Comparison of ENCODE assay signal across 16 mouse cellular contexts in genomic region chr12:44425040-44425439, GRCm38 (mm10).
DNase-seq lines count a peak whose midpoint lies in the region; ATAC-seq lines count a peak whose summit lies in the region.
"Had no signal": no experiment of that assay in that cellular context is flagged by ENCODE, and none has a peak within 500 bp of the region (broad histone marks: within the 10 kb centered on the region; RNA-seq: fewer than 3 reads in every experiment).

No protein-coding gene starts in this region.

- peak; percentile 57 for DNase-seq in intestine, embryonic 14.5 days (ENCODE audit: low spot score)
- peak; percentile 2 for DNase-seq in thymus, postnatal 0 days (ENCODE audit: low spot score)
- DNase-seq in thymus, postnatal 10 days (ENCODE audit: low spot score in 2 of 2): no peak
- peak; percentile 51 for DNase-seq in embryo, embryonic 9.5 days (ENCODE audit: extremely low spot score)
- peak; percentile 13 for DNase-seq in yolk sac, embryonic 10.5 days (ENCODE audit: low spot score)
- no peak for DNase-seq in gastrocnemius, postnatal 10 days
- no peak for DNase-seq in frontal cortex, adult 2 months (ENCODE audit: extremely low spot score in 1 of 2, low spot score in 1 of 2)
- DNase-seq: gastrocnemius, postnatal 14 days had no signal

- no peak for ATAC-seq in intestine, embryonic 14.5 days (replicated peaks; ENCODE audit: low FRiP score, low TSS enrichment, low read depth)
- no peak for ATAC-seq in intestine, embryonic 15.5 days
- ATAC-seq: activated CD4-positive, CD25-positive, alpha-beta regulatory T cell, adult 4 months; inflammation-experienced regulatory T-cells, adult 6 months; liver, embryonic 12.5 days had no signal

- H3K9me3 ChIP-seq in intestine, embryonic 14.5 days (ENCODE audit: control insufficient read depth, low read length): no peaks in the 10 kb centered on the region
- H3K9me3 ChIP-seq in intestine, embryonic 15.5 days: no peaks in the 10 kb centered on the region
- H3K9me3 ChIP-seq: heart, embryonic 15.5 days; liver, embryonic 12.5 days had no signal

- H3K4me3 ChIP-seq in intestine, embryonic 14.5 days (ENCODE audit: low read depth, low read length): no peak overlapping the region
- no peak overlapping the region for H3K4me3 ChIP-seq in intestine, embryonic 15.5 days (replicated peaks)
- H3K4me3 ChIP-seq: heart, embryonic 15.5 days; left cerebral cortex, adult 2 months; liver, embryonic 12.5 days had no signal

- H3K4me2 ChIP-seq in intestine, embryonic 14.5 days (ENCODE audit: low read length): no peak overlapping the region
- no peak overlapping the region for H3K4me2 ChIP-seq in intestine, embryonic 15.5 days (replicated peaks)
- H3K4me2 ChIP-seq: heart, embryonic 15.5 days; liver, embryonic 12.5 days had no signal

- H3K36me3 ChIP-seq in intestine, embryonic 14.5 days (ENCODE audit: control insufficient read depth, insufficient read depth, low read length): no peaks in the 10 kb centered on the region
- no peaks in the 10 kb centered on the region for H3K36me3 ChIP-seq in intestine, embryonic 15.5 days
- H3K36me3 ChIP-seq: heart, embryonic 15.5 days; liver, embryonic 12.5 days had no signal

- no peaks in the 10 kb centered on the region for H3K4me1 ChIP-seq in intestine, embryonic 14.5 days (replicated peaks; ENCODE audit: control insufficient read depth, insufficient read depth, low read length)
- H3K4me1 ChIP-seq in intestine, embryonic 15.5 days (replicated peaks): no peaks in the 10 kb centered on the region
- H3K4me1 ChIP-seq: heart, embryonic 15.5 days; liver, embryonic 12.5 days had no signal

- H3K27me3 ChIP-seq in intestine, embryonic 14.5 days (replicated peaks; ENCODE audit: control insufficient read depth, insufficient read depth, low read length): no peaks in the 10 kb centered on the region
- no peaks in the 10 kb centered on the region for H3K27me3 ChIP-seq in intestine, embryonic 15.5 days (replicated peaks)
- H3K27me3 ChIP-seq: CH12.LX; heart, embryonic 15.5 days; liver, embryonic 12.5 days had no signal

- no peak overlapping the region for H3K27ac ChIP-seq in intestine, embryonic 14.5 days (ENCODE audit: low read depth)
- no peak overlapping the region for H3K27ac ChIP-seq in intestine, embryonic 15.5 days
- H3K27ac ChIP-seq: heart, embryonic 15.5 days; left cerebral cortex, adult 2 months; liver, embryonic 12.5 days; stomach, postnatal 0 days had no signal

- no peak overlapping the region for H3K9ac ChIP-seq in intestine, embryonic 14.5 days (ENCODE audit: low read length)
- H3K9ac ChIP-seq in intestine, embryonic 15.5 days: no peak overlapping the region
- H3K9ac ChIP-seq: heart, embryonic 15.5 days; liver, embryonic 12.5 days had no signal

- WGBS in intestine, embryonic 14.5 days: 8% methylated on average over 6 of the region's 6 CpGs
- WGBS in intestine, embryonic 15.5 days: 6% methylated on average over 6 of the region's 6 CpGs

Comparison
In these comparisons a context has a peak if more than half of its experiments do, and no peak if none do; other contexts are left out.
1. DNase-seq: peak in intestine, embryonic 14.5 days (single experiment), thymus, postnatal 0 days (single experiment), embryo, embryonic 9.5 days (single experiment) and yolk sac, embryonic 10.5 days (single experiment); none in thymus, postnatal 10 days (0 of 2), gastrocnemius, postnatal 10 days (single experiment) and frontal cortex, adult 2 months (0 of 2).